Mouse (Mus musculus) spleen, adult 2 months (tissue): ENCODE data around the gene Snrnp25.

Experiments
- CTCF ChIP-seq: fragments of 200-500 bp; IDR thresholded peaks from 2 replicates; pipeline ENCODE4 v1.5.1; 2011; ENCODE audit warnings: mild to moderate bottlenecking, inconsistent platforms; ENCODE audit not compliant: insufficient read depth, insufficient read length, insufficient replicate concordance; ENCODE audit errors: extremely low read depth
- POLR2A ChIP-seq: fragments of 200-500 bp; IDR thresholded peaks from 2 replicates; pipeline ENCODE4 v1.6.1; 2011; ENCODE audit warnings: low read depth, low read length, inconsistent platforms

DNA sequence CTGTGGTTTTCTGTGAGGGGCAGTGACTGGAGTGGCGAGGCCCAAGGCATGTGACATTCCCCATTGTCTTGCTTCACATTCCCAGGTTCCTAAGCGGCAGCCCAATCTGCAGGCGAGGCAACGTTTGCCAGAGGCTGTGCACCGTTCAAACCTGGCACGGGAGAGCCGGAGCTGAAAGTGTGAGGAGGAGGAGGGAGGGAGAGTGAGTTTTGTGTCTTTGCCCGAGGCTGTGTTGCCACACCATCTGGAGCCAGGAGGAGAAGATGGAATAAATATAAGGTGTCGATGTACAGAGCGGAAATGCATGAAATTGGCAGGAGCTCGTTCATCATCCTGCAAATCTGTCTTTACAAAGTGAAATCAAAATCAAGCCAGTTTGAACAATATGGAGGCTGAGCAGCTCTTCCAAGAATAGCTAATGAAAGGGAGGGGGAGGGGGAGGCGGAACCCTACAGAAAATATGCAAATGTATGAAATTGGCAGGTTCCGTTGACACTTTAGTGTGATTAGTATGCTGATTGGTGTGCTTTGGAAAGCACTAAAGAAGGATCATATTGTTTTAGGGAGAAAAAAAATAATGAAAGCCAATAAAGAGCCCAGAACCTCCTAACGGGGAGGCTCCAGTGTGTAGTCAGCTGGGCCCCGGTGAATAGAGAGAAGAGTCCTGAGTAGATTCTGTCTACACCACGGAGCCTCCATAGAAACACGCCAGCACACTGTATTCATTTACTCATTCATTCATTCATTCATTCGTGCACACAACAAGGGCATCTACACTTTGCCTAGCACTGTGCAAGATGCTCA is 47.2 kb upstream of the Snrnp25 start:
- TF ChIP-seq CTCF: no peak
- no peak for TF ChIP-seq POLR2A
